27 mouse cellular contexts compared by ENCODE assay signal in the genomic region with DNA sequence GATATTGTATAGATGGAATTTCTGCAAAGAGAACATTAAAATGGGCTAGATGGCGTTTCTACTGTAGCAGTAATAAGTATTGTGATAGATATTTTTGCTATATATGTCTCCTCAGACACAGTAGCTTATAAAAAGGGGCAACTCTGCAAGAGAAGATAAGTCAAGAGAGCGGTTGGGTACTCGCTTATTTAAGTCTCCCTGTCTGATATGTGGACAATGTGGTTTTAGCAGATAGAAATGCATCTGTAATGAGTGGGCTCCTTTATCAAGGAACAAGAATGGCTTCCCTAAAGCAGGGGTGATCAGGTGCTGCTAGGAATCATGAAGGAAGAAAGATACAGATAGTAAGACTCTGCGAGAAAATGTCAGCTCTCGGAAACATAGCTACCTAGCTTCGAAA. TPM values are rescaled to one million over a fixed set of nuclear protein-coding genes. Genes with fewer than 3 reads are reported as not detected.
A peak's percentile ranks its signal among the peaks of the same experiment; 100 is the strongest.
DNase-seq lines count a peak whose midpoint lies in the region; ATAC-seq and TF ChIP-seq lines count a peak whose summit lies in the region.
"Had no signal": no experiment of that assay in that cellular context is flagged by ENCODE, and none has a peak within 500 bp of the region (broad histone marks: within the 10 kb centered on the region; RNA-seq: fewer than 3 reads in every experiment).

No protein-coding gene starts in this region.

- TF ChIP-seq POLR2A in MEL (IDR thresholded peaks at IDR 0.05; ENCODE audit: control insufficient read depth in 1 of 2, insufficient read depth in 1 of 2, low read depth in 1 of 2, low read length in 2 of 2, poor library complexity in 1 of 2), result no peak

- peak; percentile 88 for ATAC-seq in liver, embryonic 13.5 days (ENCODE audit: low read depth)
- no peak for ATAC-seq in liver, postnatal 0 days
- ATAC-seq: forebrain, embryonic 14.5 days; hindbrain, postnatal 0 days had no signal

- no peaks in the 10 kb centered on the region for H3K9me3 ChIP-seq in MEL (replicated peaks; ENCODE audit: insufficient read depth, low read length)
- H3K9me3 ChIP-seq in liver, embryonic 13.5 days (replicated peaks), result no peaks in the 10 kb centered on the region
- H3K9me3 ChIP-seq in liver, postnatal 0 days (ENCODE audit: low read length), result no peaks in the 10 kb centered on the region
- H3K9me3 ChIP-seq: embryonic facial prominence, embryonic 15.5 days; forebrain, embryonic 10.5 days; heart, embryonic 15.5 days; hindbrain, embryonic 13.5 days had no signal

- TF ChIP-seq EP300 in MEL (IDR thresholded peaks at IDR 0.05; ENCODE audit: low read depth in 1 of 2, low read length in 2 of 2), result no peak
- peak; percentile 75 for TF ChIP-seq EP300 in liver, postnatal 0 days (IDR thresholded peaks at IDR 0.05; ENCODE audit: low read depth)

- H3K36me3 ChIP-seq in MEL (ENCODE audit: control insufficient read depth in 1 of 2, insufficient read depth in 2 of 2, low read length in 2 of 2), result no peaks in the 10 kb centered on the region
- no peaks in the 10 kb centered on the region for H3K36me3 ChIP-seq in liver, embryonic 13.5 days
- no peaks in the 10 kb centered on the region for H3K36me3 ChIP-seq in liver, postnatal 0 days (replicated peaks; ENCODE audit: insufficient read depth, low read length)
- H3K36me3 ChIP-seq: embryonic facial prominence, embryonic 15.5 days; forebrain, embryonic 10.5 days; heart, embryonic 15.5 days; hindbrain, embryonic 13.5 days had no signal

- DNase-seq in MEL (ENCODE audit: low read depth, low spot score) (peak; percentile 2), MEL-GATA-1-ER (ENCODE audit: extremely low read depth, low read depth) (peak; percentile 42)
- DNase-seq in liver, embryonic 13.5 days, result no peak
- no peak for DNase-seq in liver, postnatal 0 days
- DNase-seq in urinary bladder, adult 2 months (ENCODE audit: low spot score), result no peak
- DNase-seq in cerebellum, postnatal 10 days, result no peak
- no peak for DNase-seq in heart, adult 8-10 months (ENCODE audit: low spot score)
- DNase-seq: adrenal gland, postnatal 14 days; cerebellum, adult 2 months; cerebellum, postnatal 14 days; embryo, embryonic 11 days; gastrocnemius, postnatal 14 days; heart, postnatal 14 days had no signal

- no peak overlapping the region for H3K4me3 ChIP-seq in MEL (ENCODE audit: control insufficient read depth in 1 of 2, insufficient read depth in 1 of 2, low read depth in 2 of 2, low read length in 2 of 2)
- no peak overlapping the region for H3K4me3 ChIP-seq in liver, embryonic 13.5 days (replicated peaks)
- H3K4me3 ChIP-seq in liver, postnatal 0 days (ENCODE audit: low read depth, low read length), result no peak overlapping the region
- H3K4me3 ChIP-seq: embryonic facial prominence, embryonic 15.5 days; erythroblast, embryonic 14.5 days; forebrain, embryonic 10.5 days; heart, embryonic 15.5 days; hindbrain, embryonic 13.5 days had no signal

- no peak overlapping the region for H3K27ac ChIP-seq in MEL (ENCODE audit: control insufficient read depth, low read depth, low read length)
- H3K27ac ChIP-seq in liver, embryonic 13.5 days, result no peak overlapping the region
- H3K27ac ChIP-seq in liver, postnatal 0 days (ENCODE audit: low read depth), result no peak overlapping the region
- H3K27ac ChIP-seq: embryonic facial prominence, embryonic 15.5 days; forebrain, embryonic 10.5 days; heart, embryonic 15.5 days; hindbrain, embryonic 13.5 days; hindbrain, postnatal 0 days had no signal

- no peak overlapping the region for H3K9ac ChIP-seq in MEL (ENCODE audit: control insufficient read depth, low read depth, low read length, poor library complexity, severe bottlenecking)
- no peak overlapping the region for H3K9ac ChIP-seq in liver, embryonic 13.5 days
- H3K9ac ChIP-seq in liver, postnatal 0 days (replicated peaks), result no peak overlapping the region
- H3K9ac ChIP-seq: embryonic facial prominence, embryonic 15.5 days; heart, embryonic 15.5 days; hindbrain, embryonic 13.5 days had no signal

- no peaks in the 10 kb centered on the region for H3K79me2 ChIP-seq in MEL (ENCODE audit: control insufficient read depth, insufficient read depth, low read length, poor library complexity)

- H3K27me3 ChIP-seq in MEL (ENCODE audit: control insufficient read depth in 1 of 2, insufficient read depth in 2 of 2, low read length in 2 of 2), result no peaks in the 10 kb centered on the region
- H3K27me3 ChIP-seq in liver, embryonic 13.5 days, result no peaks in the 10 kb centered on the region
- H3K27me3 ChIP-seq in liver, postnatal 0 days (ENCODE audit: insufficient read depth, low read length), result no peaks in the 10 kb centered on the region
- H3K27me3 ChIP-seq: embryonic facial prominence, embryonic 15.5 days; heart, embryonic 15.5 days; hindbrain, embryonic 13.5 days had no signal

- TF ChIP-seq CTCF in MEL (IDR thresholded peaks at IDR 0.05 in 2 of 3, conservative IDR thresholded peaks at IDR 0.05 in 1 of 3; ENCODE audit: control insufficient read depth in 1 of 3, insufficient read depth in 1 of 3, low read depth in 2 of 3, low read length in 3 of 3, poor library complexity in 1 of 3, severe bottlenecking in 1 of 3), result no peak
- no peak for TF ChIP-seq CTCF in liver, postnatal 0 days (IDR thresholded peaks at IDR 0.05; ENCODE audit: low read depth)

- no peak overlapping the region for H3K4me2 ChIP-seq in liver, embryonic 13.5 days
- H3K4me2 ChIP-seq in liver, postnatal 0 days (ENCODE audit: low read depth, low read length), result no peak overlapping the region
- H3K4me2 ChIP-seq: embryonic facial prominence, embryonic 15.5 days; heart, embryonic 11.5 days; heart, embryonic 15.5 days; hindbrain, embryonic 13.5 days had no signal

- no peaks in the 10 kb centered on the region for H3K4me1 ChIP-seq in MEL (ENCODE audit: control insufficient read depth in 1 of 2, insufficient read depth in 2 of 2, low read length in 2 of 2)
- H3K4me1 ChIP-seq in liver, embryonic 13.5 days (replicated peaks), result peaks cover 16% of the 10 kb centered on the region
- no peaks in the 10 kb centered on the region for H3K4me1 ChIP-seq in liver, postnatal 0 days (ENCODE audit: insufficient read depth)
- H3K4me1 ChIP-seq: embryonic facial prominence, embryonic 15.5 days; heart, embryonic 15.5 days; hindbrain, embryonic 13.5 days had no signal

- WGBS in liver, embryonic 13.5 days (ENCODE audit: insufficient replicate concordance), result 27% methylated on average over 6 of the region's 6 CpGs
- 58% methylated on average over 6 of the region's 6 CpGs for WGBS in liver, postnatal 0 days (ENCODE audit: insufficient replicate concordance)

- TF ChIP-seq RAD21 in MEL (IDR thresholded peaks at IDR 0.05; ENCODE audit: low read depth, low read length), result no peak

TF ChIP-seq in MEL, 35 proteins besides CTCF, POLR2A, EP300 and RAD21:
- no peak for TF ChIP-seq GABPA (IDR thresholded peaks at IDR 0.05; ENCODE audit: low read depth, low read length)
- TF ChIP-seq MYC (IDR thresholded peaks at IDR 0.05; ENCODE audit: low read depth, low read length), result no peak
- no peak for TF ChIP-seq MEF2A (IDR thresholded peaks at IDR 0.05; ENCODE audit: extremely low read depth, insufficient replicate concordance, low read depth, low read length, poor library complexity, severe bottlenecking)
- no peak for TF ChIP-seq BHLHE40 (IDR thresholded peaks at IDR 0.05; ENCODE audit: borderline replicate concordance, low read depth, low read length)
- no peak for TF ChIP-seq MXI1 (IDR thresholded peaks at IDR 0.05; ENCODE audit: low read depth, low read length)
- TF ChIP-seq HCFC1 (IDR thresholded peaks at IDR 0.05; ENCODE audit: low read depth, low read length), result no peak
- TF ChIP-seq CHD2 (IDR thresholded peaks at IDR 0.05; ENCODE audit: low read length), result no peak
- no peak for TF ChIP-seq SMC3 (IDR thresholded peaks at IDR 0.05; ENCODE audit: low read depth, low read length)
- no peak for TF ChIP-seq ZMIZ1 (IDR thresholded peaks at IDR 0.05; ENCODE audit: low read depth, low read length)
- no peak for TF ChIP-seq POLR2AphosphoS5 (IDR thresholded peaks at IDR 0.05; ENCODE audit: borderline replicate concordance, low read depth, low read length)

RNA-seq across cellular contexts. Expression of gene Pde11a, which starts 18.2 kb away (rescaled TPM):
- total RNA-seq in MEL (2012; rRNA removed), result not detected in 2 replicates
- not detected for polyA plus RNA-seq in MEL (2012; ENCODE audit: insufficient read depth in 1 of 2, insufficient read length in 2 of 2, low read depth in 1 of 2, low replicate concordance in 2 of 2, missing spikeins in 1 of 2)
- 0.02 TPM in 1 of 2 replicates, not detected in the other for polyA plus RNA-seq in liver, embryonic 13.5 days (2015; fragmentation: Nextera tagmentation; extraction: Ambion mirVana)
- polyA plus RNA-seq in liver, postnatal 0 days (2015; fragmentation: Nextera tagmentation; extraction: Ambion mirVana), result 0.06 TPM in 1 of 2 replicates, not detected in the other
- 0.03 and 0.07 TPM in 2 replicates for polyA plus RNA-seq in urinary bladder, adult 2 months (2012; rRNA removed)
- total RNA-seq in heart, adult 8-10 months (2022), result 1 to 10 TPM; 1.2 to 8.6 (median 3.8) TPM
- total RNA-seq: common myeloid progenitor, adult 5-6 weeks; hematopoietic stem cell, adult 5-6 weeks had no signal
- polyA plus RNA-seq: erythroblast, embryonic 14.5 days had no signal

RNA-seq across cellular contexts. Expression of gene Cyct, which starts 39.9 kb away (rescaled TPM):
- total RNA-seq in MEL (2012; rRNA removed), result not detected in 2 replicates
- under 1 TPM in 1 of 2 experiments, not detected in 1; 0.33 TPM for polyA plus RNA-seq in MEL (2012; ENCODE audit: insufficient read depth in 1 of 2, insufficient read length in 2 of 2, low read depth in 1 of 2, low replicate concordance in 2 of 2, missing spikeins in 1 of 2)
- polyA plus RNA-seq in liver, embryonic 13.5 days (2015; fragmentation: Nextera tagmentation; extraction: Ambion mirVana), result not detected in 2 replicates
- not detected in 2 replicates for polyA plus RNA-seq in liver, postnatal 0 days (2015; fragmentation: Nextera tagmentation; extraction: Ambion mirVana)
- polyA plus RNA-seq in urinary bladder, adult 2 months (2012; rRNA removed), result 0.21 TPM in 1 of 2 replicates, not detected in the other
- total RNA-seq in heart, adult 8-10 months (2022), result 1 to 10 TPM in 1 of 4 experiments, under 1 TPM in 3; 0.44 to 1.2 (median 0.56) TPM
- total RNA-seq: adrenal gland, postnatal 14 days; common myeloid progenitor, adult 5-6 weeks; gastrocnemius, adult 18-20 months; gastrocnemius, postnatal 14 days; heart, postnatal 14 days; hematopoietic stem cell, adult 5-6 weeks; hindbrain, postnatal 0 days had no signal
- polyA plus RNA-seq: cerebellum, adult 2 months; embryonic facial prominence, embryonic 11.5 days; embryonic facial prominence, embryonic 15.5 days; erythroblast, embryonic 14.5 days; forebrain, embryonic 10.5 days; forebrain, embryonic 14.5 days; gonadal fat pad, adult 2 months; hindbrain, embryonic 13.5 days; intestine, embryonic 14.5 days had no signal

RNA-seq across cellular contexts. Expression of gene Rbm45, which starts 49.4 kb away (rescaled TPM):
- 39.3 and 39.4 TPM in 2 replicates for total RNA-seq in MEL (2012; rRNA removed)
- 10 to 100 TPM in 1 of 2 experiments, not detected in 1; 38.8 TPM for polyA plus RNA-seq in MEL (2012; ENCODE audit: insufficient read depth in 1 of 2, insufficient read length in 2 of 2, low read depth in 1 of 2, low replicate concordance in 2 of 2, missing spikeins in 1 of 2)
- polyA plus RNA-seq in liver, embryonic 13.5 days (2015; fragmentation: Nextera tagmentation; extraction: Ambion mirVana), result 8.8 and 9.7 TPM in 2 replicates
- polyA plus RNA-seq in liver, postnatal 0 days (2015; fragmentation: Nextera tagmentation; extraction: Ambion mirVana), result 4.4 and 6.3 TPM in 2 replicates
- polyA plus RNA-seq in urinary bladder, adult 2 months (2012; rRNA removed), result 23.2 and 24.8 TPM in 2 replicates
- total RNA-seq in heart, adult 8-10 months (2022), result 10 to 100 TPM; 17.9 to 21.6 (median 19.2) TPM

Comparison
In these comparisons a context has a peak if more than half of its experiments do, and no peak if none do; other contexts are left out.
1. DNase-seq: peak in MEL (single experiment) and MEL-GATA-1-ER (single experiment); none in liver, embryonic 13.5 days (single experiment), liver, postnatal 0 days (single experiment), urinary bladder, adult 2 months (single experiment), cerebellum, postnatal 10 days (0 of 2) and heart, adult 8-10 months (single experiment).